Mouse (Mus musculus) adrenal gland, postnatal 36 days (tissue): ENCODE results near the gene B130006D01Rik. TPM values are rescaled to one million over a fixed set of nuclear protein-coding genes. Genes with fewer than 3 reads are reported as not detected.

Experiments
- DNase-seq, 2 experiments: peaks; one replicate each; pipeline ENCODE4 v3.0.0; 2021; ENCODE audit warnings: mixed read lengths in 1 of 2
- long read RNA-seq, 2 experiments: library from polyadenylated mRNA; stranded (forward); transcript quantifications; one replicate each; pipeline ENCODE4 v2.0.0; 2021; ENCODE audit warnings: borderline sequencing depth in 2 of 2
- total RNA-seq, 2 experiments: library from RNA; stranded (reverse); gene quantifications; 2 replicates each; pipeline ENCODE4 v1.2.3; 2021

Gene B130006D01Rik
- under 1 TPM; 0.53 to 0.73 TPM for total RNA-seq
- long read RNA-seq, experiment 1 = 0 reads
- long read RNA-seq, experiment 2 = 0 reads

DNA sequence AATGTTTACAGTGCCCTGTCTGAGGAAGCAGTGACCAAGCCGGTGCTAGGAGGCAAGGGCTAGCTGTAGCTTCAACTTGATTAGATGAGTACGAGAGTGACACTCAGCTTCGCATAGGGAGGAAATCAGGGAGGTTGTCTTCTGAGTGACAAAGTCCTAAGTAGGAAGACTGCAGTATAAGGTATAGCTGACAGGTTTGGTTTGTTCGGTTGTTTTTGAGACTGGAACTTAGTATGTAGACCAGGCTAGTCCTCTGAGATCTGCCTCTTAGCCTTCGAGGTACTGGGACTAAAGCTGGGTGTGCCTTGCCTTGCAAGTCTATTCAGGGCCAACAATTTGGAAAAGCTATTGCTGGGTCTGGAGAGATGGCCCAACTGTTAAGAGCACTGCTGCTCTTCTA is at the start of gene B130006D01Rik:
Gene B130006D01Rik (plus strand): TSS at position 301 of the 400 bp plus-strand sequence.
- no peak for DNase-seq

DNA sequence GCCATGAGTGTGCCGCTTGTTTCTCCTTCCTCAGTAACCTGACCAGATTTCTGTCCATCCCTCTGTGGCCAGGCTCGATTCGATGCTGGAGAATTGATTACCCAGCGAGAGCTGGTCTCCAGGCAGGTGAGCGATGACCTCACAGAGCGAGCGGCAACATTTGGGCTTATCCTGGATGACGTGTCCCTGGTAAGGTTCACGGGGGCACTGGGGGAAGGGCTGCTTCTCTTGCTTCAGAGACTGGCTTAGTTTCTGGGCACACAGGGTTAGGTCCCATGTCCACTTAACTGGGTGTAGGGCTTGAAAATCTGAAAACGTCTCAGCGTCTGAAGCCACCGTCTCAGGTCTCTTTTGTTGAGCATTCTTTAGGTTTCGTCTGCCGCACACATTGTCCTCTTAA is 47.9 kb upstream of the B130006D01Rik start:
- DNase-seq = no peak

DNA sequence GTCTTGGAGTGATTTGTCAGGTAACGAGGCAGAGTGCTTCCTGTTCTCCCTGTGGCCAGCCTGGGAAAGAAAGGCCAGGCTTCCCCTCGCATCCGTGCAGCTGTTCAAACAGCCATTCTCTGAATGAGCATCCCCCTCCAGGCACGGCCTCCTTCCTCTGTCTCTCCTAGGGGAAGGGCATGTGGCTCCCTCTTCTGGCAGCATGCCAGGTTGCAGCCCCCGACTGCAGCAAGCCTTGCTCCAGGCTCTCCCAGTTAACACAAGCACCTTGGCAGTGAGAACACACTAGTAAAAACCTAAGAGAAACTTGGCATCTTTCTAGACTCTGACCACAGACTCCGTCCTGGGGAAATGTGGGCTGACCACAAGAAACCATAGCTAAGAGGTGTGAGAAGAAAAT is 47.1 kb upstream of the B130006D01Rik start:
- peak; percentile 45 to 57 for DNase-seq

DNA sequence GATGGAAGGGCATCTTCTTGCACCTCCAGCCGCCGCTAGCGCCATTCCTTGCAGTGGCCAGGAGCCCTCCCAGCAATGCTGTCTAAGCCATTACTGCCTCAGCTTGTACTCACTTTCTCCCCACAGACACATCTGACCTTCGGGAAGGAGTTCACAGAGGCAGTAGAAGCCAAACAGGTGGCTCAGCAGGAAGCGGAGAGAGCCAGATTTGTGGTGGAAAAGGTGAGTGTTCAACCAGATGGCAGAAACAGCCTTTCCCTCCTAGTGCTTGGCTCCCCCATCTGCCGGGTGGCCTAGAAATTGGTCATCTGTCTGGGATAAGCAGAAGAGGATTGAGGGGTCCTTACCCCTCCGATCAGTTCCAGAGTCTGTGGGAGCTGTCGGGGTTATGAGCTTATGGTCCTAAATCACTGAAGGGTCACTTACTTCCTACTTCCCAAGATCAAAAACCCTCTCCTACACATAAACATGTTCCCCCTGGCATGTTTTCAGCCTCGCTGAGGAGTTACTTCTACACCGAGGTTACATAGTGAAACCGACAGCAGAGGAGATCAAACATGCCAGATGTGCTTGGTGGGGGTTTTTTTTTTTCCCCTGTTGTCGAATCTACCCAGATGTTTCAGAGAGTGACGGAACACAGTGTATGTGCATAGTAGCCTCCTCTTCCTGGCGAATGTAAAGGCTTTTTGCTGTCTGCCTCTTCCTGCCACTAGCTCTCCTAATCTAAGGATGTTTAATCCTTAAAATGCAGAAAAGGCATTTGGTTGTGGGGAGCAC is 45.3 kb upstream of the B130006D01Rik start:
- no peak for DNase-seq

DNA sequence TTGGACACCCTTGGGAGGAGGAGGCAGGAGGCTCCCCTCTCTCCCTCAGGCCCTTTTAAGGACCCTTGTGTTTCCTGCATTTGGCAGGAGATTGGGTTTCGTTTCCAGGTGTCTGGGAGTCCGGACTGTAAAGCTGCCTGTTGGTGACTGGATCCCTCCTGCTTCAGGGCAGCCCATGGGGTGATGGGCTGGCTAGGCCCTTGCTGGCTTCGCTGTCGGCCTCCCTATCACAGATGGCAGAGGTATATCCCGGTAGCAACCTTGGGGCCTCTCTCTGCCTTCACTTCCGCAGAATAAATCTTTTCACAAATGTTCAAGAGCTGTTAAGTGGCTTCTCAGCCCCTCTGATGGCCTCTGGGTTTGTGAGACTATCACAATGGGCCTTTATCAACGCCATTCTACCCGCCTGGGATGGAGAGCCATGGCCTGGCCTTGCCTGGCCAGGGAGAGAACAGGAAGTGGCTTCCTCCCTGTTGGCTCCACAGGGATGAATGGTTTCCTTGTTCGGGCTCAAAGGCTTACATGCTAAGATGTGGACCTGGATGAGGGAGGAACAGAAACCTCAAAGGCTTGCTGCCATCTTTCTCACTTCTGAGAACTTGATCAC is 41.3 kb upstream of the B130006D01Rik start:
- DNase-seq = no peak

DNA sequence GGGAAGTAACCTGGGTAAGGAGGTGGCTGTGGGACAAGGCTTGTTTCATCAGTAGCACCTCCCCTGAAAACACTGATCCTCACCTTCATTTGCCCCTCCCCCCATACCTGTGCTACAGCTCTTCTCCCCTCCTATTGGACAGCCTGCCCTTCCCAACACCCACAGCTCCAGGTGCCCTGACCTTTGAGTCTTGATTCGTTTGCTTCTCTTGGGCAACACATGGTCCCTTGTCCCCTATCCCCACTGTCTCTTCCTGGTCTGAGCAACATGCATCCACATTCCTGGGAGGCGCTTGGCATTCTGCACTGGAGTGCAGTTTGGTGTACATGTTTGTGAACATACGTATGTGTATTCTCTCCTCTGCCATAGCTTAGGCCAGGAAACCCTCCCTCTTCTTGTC is 40.4 kb upstream of the B130006D01Rik start:
- no peak for DNase-seq

DNA sequence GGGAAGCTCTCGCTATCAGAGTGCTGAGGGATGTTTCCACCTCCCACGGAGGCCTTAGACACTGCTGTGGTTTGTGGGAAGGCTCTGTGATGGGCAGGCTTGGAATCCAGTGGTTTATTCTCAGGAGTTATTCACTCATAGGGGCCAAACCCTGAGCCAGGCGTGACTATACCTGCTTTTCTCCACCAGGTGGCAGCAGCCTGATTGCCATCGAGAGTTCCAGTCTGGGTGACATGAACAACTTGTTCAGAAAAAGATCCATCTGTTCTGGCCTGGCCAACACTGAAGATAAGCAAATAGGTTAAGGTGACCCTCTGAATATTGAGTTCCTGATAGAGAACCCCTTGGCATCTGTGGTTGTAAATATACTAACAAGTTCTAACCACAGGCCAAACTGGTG is 37.4 kb upstream of the B130006D01Rik start:
- DNase-seq = peak; percentile 77 to 81

DNA sequence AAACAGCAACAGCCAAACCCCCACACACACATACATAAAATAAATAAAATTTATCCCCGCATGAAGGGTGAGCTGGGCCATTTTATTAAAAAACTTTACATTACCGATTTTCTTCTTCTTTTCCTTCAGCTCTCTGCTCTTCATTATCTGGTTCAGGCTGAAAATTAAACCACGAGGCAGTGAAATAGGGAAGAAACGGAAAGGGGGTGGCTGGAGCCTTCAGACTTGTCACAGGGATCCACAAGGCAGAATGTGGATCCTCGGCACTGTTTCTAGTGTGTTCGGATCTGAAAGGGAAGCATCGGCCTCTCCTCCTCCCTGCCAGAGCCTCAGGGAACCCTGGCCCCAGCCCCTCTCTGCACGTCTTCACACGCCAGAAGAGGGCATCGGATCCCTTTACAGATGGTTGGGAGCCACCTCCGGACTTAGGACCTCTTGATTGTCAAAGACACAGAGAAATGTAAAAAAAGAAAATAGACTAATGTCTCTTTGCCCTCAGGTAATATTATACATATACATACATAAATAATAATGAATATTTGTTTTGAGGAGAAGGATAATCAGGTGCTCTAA is 36.2 kb upstream of the B130006D01Rik start:
- no peak for DNase-seq

DNA sequence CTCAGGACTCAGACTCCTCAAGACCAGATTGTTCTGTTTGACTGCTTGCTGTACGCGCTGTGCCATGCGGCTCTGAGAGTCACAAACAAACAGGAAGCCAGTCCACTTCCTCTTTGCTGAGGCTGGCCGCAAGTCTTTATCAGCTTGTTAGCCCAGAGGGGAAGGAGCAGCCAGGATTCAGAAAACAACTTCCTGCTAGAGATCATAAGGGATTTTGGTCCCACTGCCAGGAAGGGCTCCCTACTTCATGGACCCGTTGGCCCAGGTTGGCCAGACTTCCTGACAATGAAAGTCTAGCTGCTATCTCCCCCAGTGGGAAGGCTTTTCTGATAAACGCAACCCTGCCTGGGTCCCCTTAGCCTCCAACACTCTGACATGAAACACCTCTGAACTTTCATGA is 34.9 kb upstream of the B130006D01Rik start:
- DNase-seq = peak; percentile 32 to 52

DNA sequence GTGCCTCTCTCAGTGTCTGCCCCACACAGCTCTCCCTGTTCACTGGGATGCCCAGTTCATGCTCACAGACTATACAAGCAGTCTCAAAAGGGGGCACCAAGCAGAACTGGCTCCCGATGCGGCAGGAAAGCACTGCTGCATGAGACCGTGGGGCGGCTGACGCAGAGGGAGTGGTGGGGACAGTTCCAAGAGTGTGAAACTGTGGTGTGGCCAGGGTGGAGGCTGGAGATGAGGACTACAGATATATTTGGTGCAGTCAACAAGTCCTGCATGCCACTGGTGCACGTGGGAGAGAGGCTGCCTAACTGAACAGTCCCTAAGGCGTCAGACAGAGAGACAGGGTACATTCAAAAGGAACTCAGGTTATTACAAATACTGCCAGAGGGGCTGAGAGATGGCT is 34.4 kb upstream of the B130006D01Rik start:
- peak in 1 of 2 experiments; percentile 25 for DNase-seq

DNA sequence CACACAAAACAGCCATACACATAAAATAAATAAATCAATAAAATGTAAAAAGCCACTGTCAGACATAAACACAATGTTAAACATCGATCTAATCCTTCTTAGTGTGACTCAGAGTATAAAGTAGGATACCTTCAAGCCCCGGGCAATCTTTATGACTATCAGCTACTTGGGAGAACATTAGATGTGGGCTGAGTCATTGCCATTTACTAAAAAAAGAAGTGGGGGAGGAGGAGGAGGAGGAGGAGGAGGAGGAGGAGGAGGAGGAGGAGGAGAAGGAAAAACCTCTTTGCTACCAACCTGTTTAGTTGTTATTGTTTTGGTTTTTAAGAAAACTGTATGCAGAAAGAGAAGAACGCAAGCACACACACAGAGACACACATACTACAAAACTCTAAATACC is 33.8 kb upstream of the B130006D01Rik start:
- no peak for DNase-seq

DNA sequence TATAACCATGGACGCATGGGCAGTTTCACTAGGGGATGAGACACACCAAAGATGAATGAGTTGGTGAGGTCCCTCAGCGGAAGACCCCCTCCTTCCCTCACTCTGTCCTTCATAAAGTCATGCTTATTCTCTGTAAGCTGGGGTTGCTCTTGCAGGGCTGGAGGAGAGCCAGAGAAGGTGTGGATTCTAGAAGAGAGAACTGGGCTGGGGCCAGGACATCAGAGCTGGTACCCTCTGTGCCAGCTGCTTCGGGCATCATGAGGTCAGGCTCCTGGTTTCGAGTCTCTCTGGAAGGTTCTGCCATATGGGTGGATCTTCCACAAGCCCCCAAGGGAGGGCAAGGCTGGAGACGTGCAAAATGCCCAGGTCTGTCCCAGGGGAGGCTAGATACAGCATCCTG is 24.8 kb upstream of the B130006D01Rik start:
- DNase-seq = no peak

DNA sequence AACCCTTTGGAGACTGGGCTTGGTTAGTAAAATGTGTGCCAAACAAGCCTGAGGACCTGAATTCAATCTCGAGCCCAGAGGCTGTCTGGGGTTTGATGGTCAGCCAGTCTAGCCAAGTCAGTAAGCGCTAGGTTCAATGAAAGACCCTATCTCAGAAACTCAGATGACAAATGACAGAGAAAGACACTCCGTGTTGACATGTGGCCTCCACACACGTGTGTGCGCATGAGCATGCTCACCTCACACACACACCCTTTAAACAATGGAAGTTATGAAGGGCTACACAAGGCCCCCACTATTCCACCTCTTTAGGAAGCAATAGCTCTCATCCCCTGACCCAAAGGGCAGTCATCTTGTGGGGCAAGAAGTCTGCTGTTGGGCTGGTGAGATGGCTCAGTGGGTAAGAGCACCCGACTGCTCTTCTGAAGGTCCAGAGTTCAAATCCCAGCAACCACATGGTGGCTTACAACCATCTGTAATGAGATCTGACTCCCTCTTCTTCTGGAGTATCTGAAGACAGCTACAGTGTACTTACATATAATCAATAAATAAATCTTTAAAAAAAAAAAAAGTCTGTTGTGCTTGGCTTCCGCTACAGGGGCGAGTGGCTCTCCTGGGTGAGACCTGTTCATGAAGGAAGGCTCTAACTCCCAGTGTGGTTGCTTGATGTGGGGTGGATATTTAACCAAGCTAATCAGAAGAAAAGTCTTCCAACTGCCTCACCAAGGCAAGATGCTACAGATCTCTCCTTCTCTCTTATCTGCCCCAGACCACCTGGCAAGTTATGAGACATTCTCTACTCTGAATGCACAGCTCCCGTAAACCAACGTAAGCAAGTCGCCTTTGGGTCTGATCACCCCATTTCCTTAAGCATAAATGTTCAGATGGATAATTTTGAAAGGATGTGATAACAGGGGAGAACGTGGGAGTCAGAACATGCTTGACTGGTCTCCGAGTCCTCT is 22.3 kb upstream of the B130006D01Rik start:
- no peak for DNase-seq

DNA sequence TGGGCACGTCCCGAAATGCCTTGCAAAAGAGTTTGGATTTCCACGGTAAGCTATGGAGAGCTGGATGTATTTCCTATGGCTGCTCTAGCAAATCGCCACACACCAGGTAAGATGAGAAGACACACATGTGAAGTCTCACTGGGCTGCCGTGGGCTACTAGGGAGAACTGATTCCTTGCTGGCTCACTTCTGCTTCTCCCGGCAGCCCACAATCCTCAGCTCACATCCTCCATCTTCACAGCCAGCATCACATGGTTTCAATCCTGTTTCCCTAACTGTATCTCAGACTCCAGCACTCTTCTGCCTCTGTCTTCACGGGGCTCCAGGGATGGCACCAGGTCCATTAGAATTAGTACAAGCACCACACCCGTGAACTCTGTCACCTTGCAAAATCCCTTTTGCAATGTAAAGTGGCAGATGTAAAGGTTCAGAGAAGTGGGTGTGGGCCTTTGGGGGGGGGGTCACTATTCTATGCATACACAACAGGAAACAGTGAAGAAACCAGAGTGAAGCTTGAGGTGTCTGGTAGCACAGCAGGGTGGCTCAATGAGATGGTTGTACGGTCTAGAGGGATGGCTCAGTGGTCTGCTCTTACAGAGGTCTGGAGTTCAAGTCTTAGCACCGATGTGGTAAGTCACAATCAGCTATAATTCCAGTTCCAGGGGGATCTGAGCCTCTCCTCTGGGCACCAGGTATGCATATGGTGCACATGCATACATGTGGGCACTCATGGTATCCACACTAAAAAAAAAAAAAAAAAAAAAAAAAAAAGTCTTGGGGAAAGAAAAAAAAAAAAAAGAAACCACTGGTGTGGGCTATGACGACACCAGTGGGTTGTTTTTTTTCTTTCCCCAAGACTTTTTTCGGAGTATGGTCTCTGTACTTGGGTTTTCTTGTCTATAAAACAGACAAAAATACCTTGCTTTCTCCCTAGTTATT is 19.1 kb upstream of the B130006D01Rik start:
- no peak for DNase-seq

DNA sequence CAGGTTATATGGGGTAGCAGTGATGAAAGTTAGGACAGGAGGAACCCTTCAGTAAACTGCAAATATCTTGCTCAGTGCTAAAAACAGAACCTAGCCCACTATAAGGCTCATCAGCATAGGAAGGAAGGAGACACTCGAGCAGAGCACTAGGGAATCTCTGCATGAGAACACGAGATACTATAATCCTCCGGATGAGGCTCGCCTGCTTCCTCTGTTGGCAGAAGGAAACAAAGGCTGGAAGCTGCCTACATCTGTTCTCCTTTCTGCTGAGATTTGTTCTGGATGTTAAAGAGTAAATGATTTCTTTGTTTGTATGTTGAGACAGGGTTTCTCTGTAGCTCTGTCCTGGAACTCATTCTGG is 18.4 kb upstream of the B130006D01Rik start:
- DNase-seq = no peak

DNA sequence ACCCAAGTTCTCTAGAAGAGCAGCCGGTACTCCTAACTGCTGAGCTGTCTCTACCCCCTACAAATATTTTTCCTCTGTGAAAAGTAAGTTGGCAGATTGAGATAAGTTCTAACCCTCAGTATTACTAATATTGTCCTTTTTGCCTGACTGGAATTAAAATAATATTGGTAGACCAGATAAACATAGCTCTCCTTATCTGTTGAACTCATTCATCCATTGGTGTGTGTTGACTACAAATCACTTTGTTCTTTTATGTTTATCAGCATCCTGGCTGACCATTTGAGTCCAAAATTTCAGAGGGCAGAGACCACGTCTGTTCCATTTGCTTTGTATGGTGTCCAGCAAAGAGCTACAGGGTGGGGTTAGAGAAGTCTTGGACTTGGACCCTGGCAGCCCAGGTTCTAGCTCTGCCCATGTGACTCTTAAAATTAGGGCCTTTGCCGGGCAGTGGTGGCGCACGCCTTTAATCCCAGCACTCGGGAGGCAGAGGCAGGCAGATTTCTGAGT is 13.8 kb upstream of the B130006D01Rik start:
- DNase-seq = no peak

DNA sequence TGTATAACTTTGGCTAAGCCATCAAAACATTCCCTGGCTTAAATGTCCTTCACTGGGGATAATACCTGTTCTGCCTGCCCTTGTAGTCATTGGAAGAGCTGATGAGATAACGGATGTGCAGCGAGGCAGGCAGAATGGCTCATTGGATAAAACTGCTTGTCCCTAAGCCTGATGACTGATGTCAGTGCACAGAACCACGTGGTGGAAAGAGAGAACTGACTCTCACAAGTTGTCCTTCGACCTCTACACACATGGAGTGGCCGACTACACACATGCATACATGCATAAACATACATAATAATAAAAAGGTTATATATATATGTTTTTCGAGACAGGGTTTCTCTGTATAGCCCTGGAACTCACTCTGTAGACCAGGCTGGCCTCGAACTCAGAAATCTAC is 12.9 kb upstream of the B130006D01Rik start:
- no peak for DNase-seq

DNA sequence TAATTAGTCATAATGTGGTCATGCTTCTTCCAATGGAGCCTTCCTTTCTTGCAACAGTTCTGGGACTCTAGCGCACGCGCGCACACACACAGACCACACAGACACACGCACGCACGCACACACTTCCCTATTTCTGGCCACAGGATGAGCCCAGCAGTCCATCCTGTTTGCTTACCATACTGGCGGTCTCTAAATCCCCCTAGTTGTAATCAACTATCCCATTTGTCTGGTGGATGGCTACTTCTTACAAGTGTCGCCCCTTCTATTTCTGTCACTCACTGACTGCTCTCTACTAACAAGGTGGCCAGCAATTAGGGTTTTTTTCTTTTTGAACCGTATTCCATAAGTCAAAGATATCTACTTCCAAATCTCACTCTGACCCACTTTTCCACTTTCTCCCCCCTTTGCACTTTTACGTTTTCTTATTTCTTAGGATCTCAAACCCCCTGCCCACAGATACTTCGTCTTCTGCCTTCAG is 11.3 kb upstream of the B130006D01Rik start:
- DNase-seq = peak; percentile 54 to 64

DNA sequence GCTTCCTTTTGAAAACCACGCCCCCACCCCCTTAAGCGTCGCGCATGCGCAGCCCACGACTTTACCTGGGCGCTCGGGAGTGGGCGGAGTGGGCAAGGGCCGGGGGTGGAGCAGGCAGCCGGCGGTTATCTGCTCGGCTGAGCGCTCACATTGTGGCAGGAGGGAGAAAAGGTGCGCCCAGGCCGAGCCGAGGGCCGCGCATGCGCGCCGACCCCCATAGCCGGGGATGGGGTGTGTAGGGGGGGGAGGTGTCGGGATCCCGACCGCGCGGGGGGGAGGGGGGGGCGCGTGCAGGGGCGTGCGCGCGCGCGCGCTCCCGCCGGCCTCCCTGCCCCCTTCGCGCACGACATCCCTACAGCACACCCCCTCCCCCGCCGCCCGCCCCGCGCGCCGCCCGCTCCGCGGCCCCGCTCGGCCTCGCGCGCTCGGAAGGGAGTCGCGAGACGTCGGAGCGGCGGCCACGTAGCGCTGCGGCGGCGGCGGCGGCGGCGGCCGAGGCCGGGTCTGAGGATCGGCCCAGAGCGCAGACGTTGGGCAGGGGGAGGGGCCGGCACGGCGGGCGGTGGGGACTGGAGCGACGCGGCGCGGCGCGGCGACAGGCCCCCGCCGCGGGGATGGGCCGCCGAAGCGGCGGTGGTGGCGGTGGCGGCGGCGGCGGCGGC is 10.7 kb upstream of the B130006D01Rik start, which contains the start of gene Zfp652:
Gene Zfp652 (plus strand): TSS at position 111 of the 662 bp plus-strand sequence.
- peak; percentile 87 to 91 for DNase-seq

DNA sequence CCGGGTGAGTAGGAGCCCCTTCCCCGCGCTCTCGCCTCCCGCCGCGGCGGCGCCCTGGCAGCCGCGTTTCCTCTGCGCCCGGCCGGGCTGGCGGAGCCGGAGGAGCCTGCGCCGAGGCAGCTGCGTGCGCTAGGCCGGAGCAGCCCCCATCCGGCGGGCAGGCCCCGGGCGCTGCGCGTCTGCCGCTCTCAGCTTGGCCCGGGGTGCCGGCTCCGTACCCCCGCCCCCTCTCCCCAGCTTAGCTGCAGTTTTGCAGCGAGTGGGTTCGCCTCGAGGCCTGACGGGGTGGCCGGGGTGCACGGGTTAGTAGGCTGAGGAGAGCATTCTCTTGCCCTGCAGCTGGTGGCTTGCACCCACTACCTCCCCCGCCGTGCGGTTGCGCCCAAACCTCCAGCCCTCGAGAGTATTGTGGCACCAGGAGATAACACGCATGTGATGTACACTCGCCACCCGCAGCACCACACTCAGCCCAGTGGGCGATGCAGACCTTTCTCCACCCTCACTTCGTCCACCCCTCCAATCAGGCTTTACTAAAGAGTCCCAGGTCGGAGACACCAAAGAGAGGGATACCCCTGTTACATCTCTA is 10.1 kb upstream of the B130006D01Rik start:
- peak; percentile 54 to 71 for DNase-seq
